16 mouse cellular contexts compared by ENCODE assay signal in genomic region chr7:19557086-19557485, GRCm38 (mm10). TPM values are rescaled to one million over a fixed set of nuclear protein-coding genes. Genes with fewer than 3 reads are reported as not detected.
DNase-seq lines count a peak whose midpoint lies in the region; ATAC-seq lines count a peak whose summit lies in the region.
"Had no signal": no experiment of that assay in that cellular context is flagged by ENCODE, and none has a peak within 500 bp of the region (broad histone marks: within the 10 kb centered on the region; RNA-seq: fewer than 3 reads in every experiment).

No protein-coding gene starts in this region.

- peak; percentile 65 for DNase-seq in cerebellum, adult 9-11 months
- DNase-seq in cerebellum, postnatal 4 days (ENCODE audit: low spot score in 2 of 2), result no peak
- no peak for DNase-seq in heart, postnatal 14 days
- no peak for DNase-seq in liver, embryonic 13.5 days
- no peak for DNase-seq in liver, embryonic 11.5 days (ENCODE audit: low spot score)
- DNase-seq in kidney, postnatal 25 days, result peak; percentile 60 to 81
- DNase-seq in spleen, postnatal 4 days (ENCODE audit: low spot score in 2 of 2), result no peak
- DNase-seq: B cell, adult 2 months; thymus, postnatal 36 days had no signal

- WGBS in heart, embryonic 13.5 days, result 86% methylated on average over 2 of the region's 2 CpGs
- WGBS in liver, embryonic 13.5 days (ENCODE audit: insufficient replicate concordance), result 94% methylated on average over 2 of the region's 2 CpGs
- WGBS in liver, embryonic 11.5 days, result 98% methylated on average over 2 of the region's 2 CpGs

- no peak for ATAC-seq in heart, embryonic 13.5 days (ENCODE audit: extremely low read depth, insufficient number of reproducible peaks, low FRiP score, low TSS enrichment)
- ATAC-seq in liver, embryonic 13.5 days (ENCODE audit: low read depth), result no peak
- ATAC-seq in liver, embryonic 11.5 days (replicated peaks; ENCODE audit: low FRiP score), result no peak
- ATAC-seq: intestine, postnatal 0 days; midbrain, embryonic 15.5 days had no signal

- H3K36me3 ChIP-seq in heart, embryonic 13.5 days, result peaks cover 26% of the 10 kb centered on the region
- H3K36me3 ChIP-seq in liver, embryonic 13.5 days, result peaks cover 73% of the 10 kb centered on the region
- peaks cover 15% of the 10 kb centered on the region for H3K36me3 ChIP-seq in liver, embryonic 11.5 days (ENCODE audit: control insufficient read depth, insufficient read depth, low read length)
- H3K36me3 ChIP-seq: midbrain, embryonic 15.5 days had no signal

- H3K27me3 ChIP-seq in heart, embryonic 13.5 days (replicated peaks), result no peaks in the 10 kb centered on the region
- H3K27me3 ChIP-seq in liver, embryonic 13.5 days, result no peaks in the 10 kb centered on the region
- no peaks in the 10 kb centered on the region for H3K27me3 ChIP-seq in liver, embryonic 11.5 days (replicated peaks; ENCODE audit: control insufficient read depth, insufficient read depth, low read length)
- H3K27me3 ChIP-seq: midbrain, embryonic 15.5 days; neural tube, embryonic 15.5 days; stomach, embryonic 15.5 days had no signal

- H3K4me2 ChIP-seq in heart, embryonic 13.5 days, result no peak overlapping the region
- H3K4me2 ChIP-seq in liver, embryonic 13.5 days, result no peak overlapping the region
- H3K4me2 ChIP-seq in liver, embryonic 11.5 days, result no peak overlapping the region
- H3K4me2 ChIP-seq: midbrain, embryonic 15.5 days; neural tube, embryonic 15.5 days; stomach, embryonic 15.5 days had no signal

- H3K9me3 ChIP-seq in heart, embryonic 13.5 days, result no peaks in the 10 kb centered on the region
- no peaks in the 10 kb centered on the region for H3K9me3 ChIP-seq in liver, embryonic 13.5 days (replicated peaks)
- H3K9me3 ChIP-seq in liver, embryonic 11.5 days (ENCODE audit: control insufficient read depth, low read length), result no peaks in the 10 kb centered on the region
- H3K9me3 ChIP-seq: G1E; hindbrain, embryonic 10.5 days; midbrain, embryonic 15.5 days; neural tube, embryonic 15.5 days; stomach, embryonic 15.5 days had no signal

- H3K4me3 ChIP-seq in heart, embryonic 13.5 days, result no peak overlapping the region
- no peak overlapping the region for H3K4me3 ChIP-seq in liver, embryonic 13.5 days (replicated peaks)
- H3K4me3 ChIP-seq in liver, embryonic 11.5 days (ENCODE audit: low read depth, low read length), result no peak overlapping the region
- H3K4me3 ChIP-seq: hindbrain, embryonic 10.5 days; midbrain, embryonic 15.5 days; neural tube, embryonic 15.5 days; stomach, embryonic 15.5 days had no signal

- H3K27ac ChIP-seq in heart, embryonic 13.5 days (replicated peaks), result peak overlapping the region; percentile 13; the same call in 1 of the 2 replicates
- H3K27ac ChIP-seq in liver, embryonic 13.5 days, result no peak overlapping the region
- no peak overlapping the region for H3K27ac ChIP-seq in liver, embryonic 11.5 days (ENCODE audit: low read depth, low read length)
- H3K27ac ChIP-seq: hindbrain, embryonic 10.5 days; midbrain, embryonic 15.5 days; neural tube, embryonic 15.5 days; stomach, embryonic 15.5 days had no signal

- intact Hi-C loops in heart, postnatal 14 days (cut with DNase I), result no loop called here

- peaks cover 69% of the 10 kb centered on the region for H3K4me1 ChIP-seq in heart, embryonic 13.5 days
- peaks cover 73% of the 10 kb centered on the region for H3K4me1 ChIP-seq in liver, embryonic 13.5 days (replicated peaks)
- H3K4me1 ChIP-seq in liver, embryonic 11.5 days (replicated peaks; ENCODE audit: control insufficient read depth, insufficient read depth, low read length), result peaks cover 34% of the 10 kb centered on the region

- peak overlapping the region; percentile 34 for H3K9ac ChIP-seq in heart, embryonic 13.5 days
- H3K9ac ChIP-seq in liver, embryonic 13.5 days, result peak overlapping the region; percentile 17; the same call in 1 of the 2 replicates
- H3K9ac ChIP-seq in liver, embryonic 11.5 days (ENCODE audit: low read depth, low read length), result no peak overlapping the region
- H3K9ac ChIP-seq: midbrain, embryonic 15.5 days; neural tube, embryonic 15.5 days; stomach, embryonic 15.5 days had no signal

RNA-seq across cellular contexts. Expression of gene Ppp1r37, which starts 5.8 kb away (rescaled TPM):
- polyA plus RNA-seq in heart, embryonic 13.5 days (2015; fragmentation: Nextera tagmentation; extraction: Ambion mirVana), result 15.0 and 17.2 TPM in 2 replicates
- total RNA-seq in heart, postnatal 14 days (2021), result 10 to 100 TPM; 41.3 to 41.5 TPM
- 7.8 and 8.3 TPM in 2 replicates for polyA plus RNA-seq in liver, embryonic 13.5 days (2015; fragmentation: Nextera tagmentation; extraction: Ambion mirVana)
- 2.9 and 3.1 TPM in 2 replicates for polyA plus RNA-seq in liver, embryonic 11.5 days (2014; fragmentation: Nextera tagmentation; extraction: Ambion mirVana)

RNA-seq across cellular contexts. Expression of gene Zfp296, which starts 20.0 kb away (rescaled TPM):
- 0.12 and 0.32 TPM in 2 replicates for polyA plus RNA-seq in heart, embryonic 13.5 days (2015; fragmentation: Nextera tagmentation; extraction: Ambion mirVana)
- total RNA-seq in heart, postnatal 14 days (2021), result under 1 TPM; 0.20 to 0.36 TPM
- polyA plus RNA-seq in liver, embryonic 13.5 days (2015; fragmentation: Nextera tagmentation; extraction: Ambion mirVana), result 1.3 and 1.5 TPM in 2 replicates
- 2.3 and 2.4 TPM in 2 replicates for polyA plus RNA-seq in liver, embryonic 11.5 days (2014; fragmentation: Nextera tagmentation; extraction: Ambion mirVana)

RNA-seq across cellular contexts. Expression of gene Gemin7, which starts 20.3 kb away (rescaled TPM):
- polyA plus RNA-seq in heart, embryonic 13.5 days (2015; fragmentation: Nextera tagmentation; extraction: Ambion mirVana), result 114 and 134 TPM in 2 replicates
- 10 to 100 TPM; 45.6 to 49.8 TPM for total RNA-seq in heart, postnatal 14 days (2021)
- 84.9 and 92.7 TPM in 2 replicates for polyA plus RNA-seq in liver, embryonic 13.5 days (2015; fragmentation: Nextera tagmentation; extraction: Ambion mirVana)
- polyA plus RNA-seq in liver, embryonic 11.5 days (2014; fragmentation: Nextera tagmentation; extraction: Ambion mirVana), result 133 and 142 TPM in 2 replicates

RNA-seq across cellular contexts. Expression of gene Nkpd1, which starts 39.4 kb away (rescaled TPM):
- polyA plus RNA-seq in heart, embryonic 13.5 days (2015; fragmentation: Nextera tagmentation; extraction: Ambion mirVana), result 0.06 TPM in 1 of 2 replicates, not detected in the other
- total RNA-seq in heart, postnatal 14 days (2021), result not detected
- polyA plus RNA-seq in liver, embryonic 13.5 days (2015; fragmentation: Nextera tagmentation; extraction: Ambion mirVana), result not detected in 2 replicates
- polyA plus RNA-seq in liver, embryonic 11.5 days (2014; fragmentation: Nextera tagmentation; extraction: Ambion mirVana), result not detected in 2 replicates
- polyA plus RNA-seq: intestine, postnatal 0 days had no signal

RNA-seq across cellular contexts. Expression of gene Clasrp, which starts 47.2 kb away (rescaled TPM):
- polyA plus RNA-seq in heart, embryonic 13.5 days (2015; fragmentation: Nextera tagmentation; extraction: Ambion mirVana), result 30.8 and 31.8 TPM in 2 replicates
- total RNA-seq in heart, postnatal 14 days (2021), result 10 to 100 TPM; 21.5 to 22.6 TPM
- 14.3 and 15.7 TPM in 2 replicates for polyA plus RNA-seq in liver, embryonic 13.5 days (2015; fragmentation: Nextera tagmentation; extraction: Ambion mirVana)
- 33.4 and 45.5 TPM in 2 replicates for polyA plus RNA-seq in liver, embryonic 11.5 days (2014; fragmentation: Nextera tagmentation; extraction: Ambion mirVana)

Comparison
In these comparisons a context has a peak if more than half of its experiments do, and no peak if none do; other contexts are left out.
1. DNase-seq: peak in cerebellum, adult 9-11 months (single experiment) and kidney, postnatal 25 days (2 of 2); none in cerebellum, postnatal 4 days (0 of 2), heart, postnatal 14 days (0 of 2), liver, embryonic 13.5 days (single experiment), liver, embryonic 11.5 days (single experiment) and spleen, postnatal 4 days (0 of 2).